Mouse (Mus musculus): Measurements from ENCODE around the gene Rnaseh2a. TPM values are rescaled to one million over a fixed set of nuclear protein-coding genes. Genes with fewer than 3 reads are reported as not detected.

Gene Rnaseh2a
- 67.1 and 70.8 TPM in 2 replicates for polyA plus RNA-seq (2015; fragmentation: Nextera tagmentation; extraction: Ambion mirVana)

- WGBS (ENCODE audit: insufficient replicate concordance), result under 1% methylated on average over 56 of the region's 56 CpGs
- DNase-seq, result peak; percentile 92
These were observed at the start of gene Rnaseh2a, which contains the start of the genes Gm49661 and Prdx2 for GRCm38 (mm10) chr8:84969241-84970134. Gene Rnaseh2a (minus strand): TSS chr8:84969767. Gene Gm49661 (minus strand): TSS chr8:84969433. Gene Prdx2 (plus strand): TSS chr8:84969587.

GRCm38 (mm10) chr8:85017209-85017608, 47.6 kb upstream of the Rnaseh2a start:
- H3K27me3 ChIP-seq (ENCODE audit: insufficient read depth, low read length), result peaks cover 19% of the 10 kb centered on the region
- H3K36me3 ChIP-seq (replicated peaks; ENCODE audit: insufficient read depth, low read length), result peaks cover 24% of the 10 kb centered on the region; the same call in 1 of the 2 replicates
- WGBS (ENCODE audit: insufficient replicate concordance), result 69% methylated on average over 5 of the region's 5 CpGs
- H3K4me3 ChIP-seq (ENCODE audit: low read depth, low read length), result no peak overlapping the region
- no peaks in the 10 kb centered on the region for H3K9me3 ChIP-seq (ENCODE audit: low read length)
- DNase-seq (no peak), ATAC-seq (no peak)
- TF ChIP-seq EP300 (IDR thresholded peaks at IDR 0.05; ENCODE audit: low read depth) (no peak), CTCF (IDR thresholded peaks at IDR 0.05; ENCODE audit: low read depth) (no peak)
- H3K4me2 ChIP-seq (ENCODE audit: low read depth, low read length), result no peak overlapping the region
- no peak overlapping the region for H3K27ac ChIP-seq (ENCODE audit: low read depth)
- H3K4me1 ChIP-seq (ENCODE audit: insufficient read depth), result peaks cover 4% of the 10 kb centered on the region; the same call in 1 of the 2 replicates
- H3K9ac ChIP-seq (replicated peaks), result no peak overlapping the region

More at GRCm38 (mm10) chr8:84969241-84970134, at the start of gene Rnaseh2a, which contains the start of the genes Gm49661 and Prdx2:
- Histone ChIP-seq H3K27ac (ENCODE audit: low read depth) (peak within 1 kb of the TSS; percentile 98), H3K4me2 (ENCODE audit: low read depth, low read length) (peak within 1 kb of the TSS; percentile 96), H3K36me3 (replicated peaks; ENCODE audit: insufficient read depth, low read length) (peaks cover 33% of the 10 kb centered on the region), H3K9ac (replicated peaks) (peak within 1 kb of the TSS; percentile 91), H3K4me3 (ENCODE audit: low read depth, low read length) (peak within 1 kb of the TSS; percentile 83), H3K27me3 (ENCODE audit: insufficient read depth, low read length) (no peaks in the 10 kb centered on the region), H3K9me3 (ENCODE audit: low read length) (no peaks in the 10 kb centered on the region), H3K4me1 (ENCODE audit: insufficient read depth) (peaks cover 52% of the 10 kb centered on the region)
- peak; percentile 64 for ATAC-seq
- TF ChIP-seq EP300 (IDR thresholded peaks at IDR 0.05; ENCODE audit: low read depth), result peak; percentile 48; the same call in 1 of the 2 replicates
- TF ChIP-seq CTCF (IDR thresholded peaks at IDR 0.05; ENCODE audit: low read depth), result no peak

- 70% methylated on average over 10 of the region's 10 CpGs for WGBS (ENCODE audit: insufficient replicate concordance)
- H3K36me3 ChIP-seq (replicated peaks; ENCODE audit: insufficient read depth, low read length), result peaks cover 21% of the 10 kb centered on the region; the same call in 1 of the 2 replicates
- no peaks in the 10 kb centered on the region for H3K9me3 ChIP-seq (ENCODE audit: low read length)
- H3K4me3 ChIP-seq (ENCODE audit: low read depth, low read length), result no peak overlapping the region
- no peak overlapping the region for H3K4me2 ChIP-seq (ENCODE audit: low read depth, low read length)
- H3K27me3 ChIP-seq (ENCODE audit: insufficient read depth, low read length), result peaks cover 22% of the 10 kb centered on the region
- no peak for DNase-seq
- ATAC-seq, result no peak
- no peak for TF ChIP-seq EP300 (IDR thresholded peaks at IDR 0.05; ENCODE audit: low read depth)
- TF ChIP-seq CTCF (IDR thresholded peaks at IDR 0.05; ENCODE audit: low read depth), result no peak
- no peak overlapping the region for H3K9ac ChIP-seq (replicated peaks)
- H3K27ac ChIP-seq (ENCODE audit: low read depth), result no peak overlapping the region
- H3K4me1 ChIP-seq (ENCODE audit: insufficient read depth), result peaks cover 4% of the 10 kb centered on the region; the same call in 1 of the 2 replicates
These were observed 47.2 kb upstream of the Rnaseh2a start for GRCm38 (mm10) chr8:85016724-85017123.

GRCm38 (mm10) chr8:85014431-85014830, 44.9 kb upstream of the Rnaseh2a start, which contains the start of gene Best2:
Gene Best2 (minus strand): TSS chr8:85014531.
- TF ChIP-seq EP300 (IDR thresholded peaks at IDR 0.05; ENCODE audit: low read depth) (no peak), CTCF (IDR thresholded peaks at IDR 0.05; ENCODE audit: low read depth) (no peak)
- no peak within 1 kb of the TSS; the same call in 1 of the 2 replicates for H3K9ac ChIP-seq (replicated peaks)
- H3K4me1 ChIP-seq (ENCODE audit: insufficient read depth), result peaks cover 4% of the 10 kb centered on the region; the same call in 1 of the 2 replicates
- H3K27ac ChIP-seq (ENCODE audit: low read depth), result no peak within 1 kb of the TSS
- peak within 1 kb of the TSS; percentile 21; the same call in 1 of the 2 replicates for H3K4me3 ChIP-seq (ENCODE audit: low read depth, low read length)
- no peak for ATAC-seq
- H3K36me3 ChIP-seq (replicated peaks; ENCODE audit: insufficient read depth, low read length), result peaks cover 13% of the 10 kb centered on the region; the same call in 1 of the 2 replicates
- peaks cover 37% of the 10 kb centered on the region for H3K27me3 ChIP-seq (ENCODE audit: insufficient read depth, low read length)
- no peaks in the 10 kb centered on the region for H3K9me3 ChIP-seq (ENCODE audit: low read length)
- DNase-seq, result no peak
- 50% methylated on average over 2 of the region's 2 CpGs for WGBS (ENCODE audit: insufficient replicate concordance)
- peak within 1 kb of the TSS; percentile 66 for H3K4me2 ChIP-seq (ENCODE audit: low read depth, low read length)

GRCm38 (mm10) chr8:85013230-85013840, 43.8 kb upstream of the Rnaseh2a start:
- ATAC-seq, result peak; percentile 70
- H3K4me3 ChIP-seq (ENCODE audit: low read depth, low read length), result peak overlapping the region; percentile 21; the same call in 1 of the 2 replicates

More at GRCm38 (mm10) chr8:85013230-85013840, 43.8 kb upstream of the Rnaseh2a start:
- H3K27ac ChIP-seq (ENCODE audit: low read depth), result no peak overlapping the region
- peak; percentile 81 for DNase-seq
- TF ChIP-seq EP300 (IDR thresholded peaks at IDR 0.05; ENCODE audit: low read depth) (no peak), CTCF (IDR thresholded peaks at IDR 0.05; ENCODE audit: low read depth) (peak; percentile 80)
- H3K36me3 ChIP-seq (replicated peaks; ENCODE audit: insufficient read depth, low read length), result peaks cover 6% of the 10 kb centered on the region; the same call in 1 of the 2 replicates
- H3K4me2 ChIP-seq (ENCODE audit: low read depth, low read length), result peak overlapping the region; percentile 66
- peaks cover 4% of the 10 kb centered on the region; the same call in 1 of the 2 replicates for H3K4me1 ChIP-seq (ENCODE audit: insufficient read depth)
- peaks cover 41% of the 10 kb centered on the region for H3K27me3 ChIP-seq (ENCODE audit: insufficient read depth, low read length)
- no peaks in the 10 kb centered on the region for H3K9me3 ChIP-seq (ENCODE audit: low read length)
- H3K9ac ChIP-seq (replicated peaks), result no peak overlapping the region; the same call in 1 of the 2 replicates
- WGBS (ENCODE audit: insufficient replicate concordance), result 4% methylated on average over 25 of the region's 26 CpGs

All from liver, postnatal 0 days (tissue).